Mouse (Mus musculus) forebrain, embryonic 11.5 days (tissue): Measurements from ENCODE around the gene Gm20388. TPM values are rescaled to one million over a fixed set of nuclear protein-coding genes. Genes with fewer than 3 reads are reported as not detected.
A peak's percentile ranks its signal among the peaks of the same experiment; 100 is the strongest.

Experiments
- ATAC-seq: fragments of 200-750 bp; cut with Nextera tagmentation; replicated peaks from 2 replicates; pipeline ENCODE4 v1.8.0; 2017; ENCODE audit warnings: moderate TSS enrichment; ENCODE audit not compliant: low FRiP score
- DNase-seq: peaks from one replicate; pipeline ENCODE4 v3.0.0-alpha.2; 2017; ENCODE audit warnings: low spot score
- H3K27ac ChIP-seq: fragments of 300-500 bp; sonication (generic); 2 replicates; pipeline ENCODE4 v1.5.1; 2014; ENCODE audit warnings: low read depth, low read length
- H3K27me3 ChIP-seq: fragments of 300-500 bp; sonication (generic); 2 replicates; pipeline ENCODE4 v1.6.1; 2014; ENCODE audit warnings: mild to moderate bottlenecking, low read length, mixed read lengths; ENCODE audit not compliant: control insufficient read depth, insufficient read depth
- H3K36me3 ChIP-seq: fragments of 300-500 bp; sonication (generic); 2 replicates; pipeline ENCODE4 v1.6.1; 2014; ENCODE audit warnings: mild to moderate bottlenecking, low read length, moderate library complexity, mixed read lengths; ENCODE audit not compliant: control insufficient read depth, insufficient read depth
- H3K4me1 ChIP-seq: fragments of 300-500 bp; sonication (generic); replicated peaks from 2 replicates; pipeline ENCODE4 v1.6.1; 2014; ENCODE audit warnings: low read length, mixed read lengths; ENCODE audit not compliant: control insufficient read depth, insufficient read depth
- H3K4me2 ChIP-seq: fragments of 300-500 bp; sonication (generic); 2 replicates; pipeline ENCODE4 v1.6.1; 2014; ENCODE audit warnings: low read depth, mild to moderate bottlenecking, low read length, moderate library complexity, mixed read lengths; ENCODE audit not compliant: severe bottlenecking
- H3K4me3 ChIP-seq: fragments of 300-500 bp; sonication (generic); 2 replicates; pipeline ENCODE4 v1.5.1; 2014; ENCODE audit warnings: low read depth, low read length
- H3K9ac ChIP-seq: fragments of 300-500 bp; sonication (generic); 2 replicates; pipeline ENCODE4 v1.6.1; 2014; ENCODE audit warnings: low read length
- H3K9me3 ChIP-seq: fragments of 300-500 bp; sonication (generic); 2 replicates; pipeline ENCODE4 v1.6.1; 2016; ENCODE audit warnings: low read length, mixed read lengths; ENCODE audit not compliant: control insufficient read depth
- WGBS: fragments of 180-500 bp; shearing (Covaris S2); extraction: QIAGEN DNeasy Blood & Tissue Kit; methylation state at CpG from one replicate; pipeline ENCODE4 v1.1.7; 2014; 5-methylcytosine and 5-hydroxymethylcytosine counted together
- polyA plus RNA-seq: library from polyadenylated mRNA; unstranded; fragments of >200 nt; fragmentation: Nextera tagmentation; extraction: Ambion mirVana; gene quantifications from 2 replicates; pipeline ENCODE4 v1.2.1, GENCODE M21; 2014

The Gm20388 gene
- polyA plus RNA-seq, 1 experiment from 2014 or later = not detected

DNA sequence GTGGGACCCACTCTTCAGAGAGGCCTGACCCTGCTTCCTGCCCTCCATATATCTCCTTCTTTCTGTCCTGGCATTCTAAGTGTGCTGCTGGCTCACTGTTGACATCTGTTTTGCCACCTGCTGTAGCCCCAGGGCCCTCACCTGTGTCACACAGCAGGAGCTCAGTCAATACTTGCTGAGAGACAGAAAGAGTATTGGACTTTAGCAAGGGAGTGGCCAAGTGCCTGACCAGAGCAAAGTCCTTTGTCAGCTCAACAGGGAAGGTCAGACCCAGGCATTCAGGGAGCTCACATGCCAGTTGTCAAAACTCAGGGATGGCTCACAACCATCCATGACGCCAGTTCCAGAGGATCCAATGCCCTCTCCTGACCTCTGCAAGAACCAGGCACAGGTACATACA lies 4062.9 kb downstream of the Gm20388 start:
- no peaks in the 10 kb centered on the region for H3K4me1 ChIP-seq
- H3K27ac ChIP-seq = no peak overlapping the region
- no peak overlapping the region for H3K4me3 ChIP-seq
- H3K27me3 ChIP-seq = no peaks in the 10 kb centered on the region
- H3K36me3 ChIP-seq = no peaks in the 10 kb centered on the region
- ATAC-seq (no peak), DNase-seq (no peak)
- H3K9ac ChIP-seq = no peak overlapping the region
- WGBS = 63% methylated on average over 1 of the region's 1 CpGs
- no peaks in the 10 kb centered on the region for H3K9me3 ChIP-seq
- H3K4me2 ChIP-seq = no peak overlapping the region

DNA sequence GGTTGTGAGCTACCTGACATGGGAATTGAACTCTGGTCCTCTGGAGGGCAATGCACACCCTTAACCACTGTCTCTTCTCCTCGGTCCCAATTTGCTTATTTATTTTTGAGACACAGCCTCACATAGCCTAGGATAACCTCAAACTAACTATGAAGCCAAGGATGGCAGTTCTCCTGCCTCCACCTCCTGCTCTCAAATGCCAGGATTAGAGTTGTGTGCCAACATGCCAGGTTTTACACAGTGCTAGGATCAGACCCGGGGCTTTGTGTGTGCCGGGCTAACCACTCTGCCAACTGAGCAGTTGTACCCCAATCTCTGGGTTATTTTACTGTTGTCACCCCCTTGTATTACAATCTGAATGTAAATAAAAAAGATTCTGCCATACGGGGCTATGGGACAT lies 4066.9 kb downstream of the Gm20388 start:
- H3K9me3 ChIP-seq = no peaks in the 10 kb centered on the region
- ATAC-seq (no peak), DNase-seq (no peak)
- peaks cover 4% of the 10 kb centered on the region; the same call in 1 of the 2 replicates for H3K4me1 ChIP-seq
- H3K27ac ChIP-seq = no peak overlapping the region
- WGBS = 87% methylated on average over 4 of the region's 4 CpGs
- no peaks in the 10 kb centered on the region for H3K27me3 ChIP-seq
- H3K36me3 ChIP-seq = no peaks in the 10 kb centered on the region
- no peak overlapping the region for H3K4me3 ChIP-seq
- no peak overlapping the region for H3K9ac ChIP-seq
- H3K4me2 ChIP-seq = no peak overlapping the region

DNA sequence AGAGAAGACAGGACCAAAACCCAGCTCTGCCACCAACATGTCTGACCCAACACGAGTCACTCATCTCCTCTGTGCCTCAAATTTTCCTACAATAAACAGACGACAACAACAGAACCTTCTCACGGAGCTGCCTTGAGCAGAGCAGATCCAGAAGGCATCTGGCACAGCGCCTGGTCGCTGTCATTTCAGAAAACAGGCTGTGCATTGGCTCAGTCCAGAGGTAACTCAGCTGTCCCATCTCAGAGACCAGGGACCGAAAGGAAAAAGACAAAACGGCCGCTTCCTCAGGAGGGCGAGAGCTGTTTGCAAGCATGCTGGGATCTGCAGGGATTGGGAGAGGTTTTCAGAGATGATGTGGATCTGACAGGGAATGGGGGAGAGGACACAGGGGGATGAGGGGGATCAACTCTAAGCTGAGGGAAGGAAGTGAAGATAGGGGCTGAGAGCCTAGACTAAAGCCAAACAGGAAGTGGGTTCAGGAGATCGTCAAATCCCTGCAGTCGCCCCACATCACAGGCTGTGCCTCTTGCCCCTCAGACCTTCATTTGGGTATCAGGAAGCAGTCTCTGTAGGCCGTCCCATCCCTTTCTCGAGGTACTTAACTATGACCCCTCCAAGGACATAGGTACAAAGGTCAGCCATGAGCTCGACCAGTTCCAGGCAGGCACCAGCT lies 4067.7 kb downstream of the Gm20388 start:
- H3K36me3 ChIP-seq = no peaks in the 10 kb centered on the region
- H3K4me1 ChIP-seq = peaks cover 4% of the 10 kb centered on the region; the same call in 1 of the 2 replicates
- H3K9me3 ChIP-seq = no peaks in the 10 kb centered on the region
- DNase-seq = no peak
- no peak overlapping the region; the same call in 1 of the 2 replicates for H3K27ac ChIP-seq
- no peaks in the 10 kb centered on the region for H3K27me3 ChIP-seq
- H3K4me3 ChIP-seq = no peak overlapping the region
- H3K4me2 ChIP-seq = no peak overlapping the region
- no peak overlapping the region for H3K9ac ChIP-seq
- ATAC-seq = no peak
- WGBS = 75% methylated on average over 14 of the region's 14 CpGs

- H3K36me3 ChIP-seq = no peaks in the 10 kb centered on the region
- no peak overlapping the region for H3K27ac ChIP-seq
- no peak overlapping the region for H3K4me3 ChIP-seq
- H3K27me3 ChIP-seq = no peaks in the 10 kb centered on the region
- ATAC-seq (peak; percentile 57), DNase-seq (no peak)
- H3K4me1 ChIP-seq = peaks cover 4% of the 10 kb centered on the region; the same call in 1 of the 2 replicates
- H3K9ac ChIP-seq = no peak overlapping the region
- no peak overlapping the region for H3K4me2 ChIP-seq
- WGBS = 79% methylated on average over 8 of the region's 8 CpGs
- H3K9me3 ChIP-seq = no peaks in the 10 kb centered on the region
Measured at GRCm38 (mm10) chr8:123978926-123979325, 4068.3 kb downstream of the Gm20388 start.

DNA sequence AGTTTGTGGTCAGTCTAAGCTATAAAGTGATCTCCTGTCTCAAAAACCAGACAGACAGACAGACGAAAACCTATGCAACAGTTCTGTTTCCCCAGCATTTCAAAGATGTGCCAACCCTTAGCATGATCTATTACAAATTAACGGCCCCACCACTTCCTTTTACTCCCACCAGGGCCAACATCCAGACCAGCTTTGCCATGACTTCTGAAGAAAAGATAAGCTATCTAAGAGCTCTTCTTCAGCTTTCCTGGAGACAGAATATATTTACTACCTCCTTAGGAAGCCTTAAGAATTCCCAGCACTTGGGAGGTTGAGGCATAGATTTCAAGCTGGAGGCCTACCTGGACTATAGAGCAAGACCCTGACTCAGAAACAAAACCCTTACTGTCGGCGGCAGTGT lies 4069.6 kb downstream of the Gm20388 start:
- Histone ChIP-seq H3K4me1 (peaks cover 4% of the 10 kb centered on the region; the same call in 1 of the 2 replicates), H3K27me3 (no peaks in the 10 kb centered on the region), H3K4me3 (peak overlapping the region; percentile 5; the same call in 1 of the 2 replicates), H3K9me3 (no peaks in the 10 kb centered on the region), H3K9ac (no peak overlapping the region), H3K36me3 (no peaks in the 10 kb centered on the region), H3K27ac (no peak overlapping the region), H3K4me2 (no peak overlapping the region)
- ATAC-seq = no peak
- WGBS = 72% methylated on average over 4 of the region's 4 CpGs
- DNase-seq = no peak

- Histone ChIP-seq H3K4me3 (peak overlapping the region; percentile 74; the same call in 1 of the 2 replicates), H3K27me3 (no peaks in the 10 kb centered on the region), H3K9ac (no peak overlapping the region), H3K4me1 (peaks cover 4% of the 10 kb centered on the region; the same call in 1 of the 2 replicates), H3K4me2 (peak overlapping the region; percentile 1; the same call in 1 of the 2 replicates), H3K27ac (no peak overlapping the region), H3K36me3 (no peaks in the 10 kb centered on the region), H3K9me3 (no peaks in the 10 kb centered on the region)
- ATAC-seq = no peak
- whole genome bisulfite sequencing = 58% methylated on average over 4 of the region's 4 CpGs
- DNase-seq = no peak
Measured at GRCm38 (mm10) chr8:123981674-123982073, 4071.0 kb downstream of the Gm20388 start.

- H3K36me3 ChIP-seq = no peaks in the 10 kb centered on the region
- H3K9ac ChIP-seq = peak overlapping the region; percentile 78
- DNase-seq (no peak), ATAC-seq (peak; percentile 43)
- peaks cover 4% of the 10 kb centered on the region; the same call in 1 of the 2 replicates for H3K4me1 ChIP-seq
- H3K4me3 ChIP-seq = peak overlapping the region; percentile 74
- H3K4me2 ChIP-seq = peak overlapping the region; percentile 89
- WGBS = 1% methylated on average over 48 of the region's 48 CpGs
- no peaks in the 10 kb centered on the region for H3K27me3 ChIP-seq
- H3K9me3 ChIP-seq = no peaks in the 10 kb centered on the region
- H3K27ac ChIP-seq = peak overlapping the region; percentile 80
Measured at GRCm38 (mm10) chr8:123982291-123982793, 4071.7 kb downstream of the Gm20388 start.

- H3K4me2 ChIP-seq = peak within 1 kb of the TSS; percentile 89
- peak; percentile 90 for DNase-seq
- H3K4me1 ChIP-seq = peaks cover 4% of the 10 kb centered on the region; the same call in 1 of the 2 replicates
- under 1% methylated on average over 56 of the region's 56 CpGs for whole genome bisulfite sequencing
- H3K9ac ChIP-seq = peak within 1 kb of the TSS; percentile 78
- H3K4me3 ChIP-seq = peak within 1 kb of the TSS; percentile 74
- no peaks in the 10 kb centered on the region for H3K9me3 ChIP-seq
- H3K36me3 ChIP-seq = no peaks in the 10 kb centered on the region
- no peaks in the 10 kb centered on the region for H3K27me3 ChIP-seq
- peak; percentile 94 for ATAC-seq
- peak within 1 kb of the TSS; percentile 80 for H3K27ac ChIP-seq
Measured at GRCm38 (mm10) chr8:123982826-123983400, 4072.3 kb downstream of the Gm20388 start, which contains the start of gene Abcb10. Gene Abcb10, minus strand, starts transcription at chr8:123983122.
